In the genomic region with DNA sequence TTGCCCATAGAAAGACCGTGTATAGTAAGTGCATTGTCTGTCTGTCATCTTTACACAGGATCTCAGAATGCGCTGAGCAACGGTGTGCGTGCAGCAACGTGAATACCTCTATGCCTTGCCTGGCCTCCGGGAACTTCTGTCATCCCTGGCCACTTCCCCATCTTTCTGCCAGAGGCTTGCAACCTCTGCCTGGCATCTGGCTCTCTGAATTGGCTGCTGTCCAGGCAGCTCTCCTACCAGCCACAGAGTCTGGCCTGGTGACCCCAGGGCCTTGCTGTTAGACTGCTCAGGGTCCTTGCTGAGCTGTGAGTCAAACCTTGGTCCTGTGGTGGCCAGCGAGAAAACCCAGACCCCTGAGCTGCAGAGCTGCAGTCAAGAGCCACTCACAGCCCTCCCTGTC, we compare ENCODE assay signal across 12 mouse cellular contexts. TPM values are rescaled to one million over a fixed set of nuclear protein-coding genes. Genes with fewer than 3 reads are reported as not detected.
A peak's percentile ranks its signal among the peaks of the same experiment; 100 is the strongest.
DNase-seq lines count a peak whose midpoint lies in the region; ATAC-seq and TF ChIP-seq lines count a peak whose summit lies in the region.
"Had no signal": no experiment of that assay in that cellular context is flagged by ENCODE, and none has a peak within 500 bp of the region (broad histone marks: within the 10 kb centered on the region; RNA-seq: fewer than 3 reads in every experiment).

No protein-coding gene starts in this region.

- peak; percentile 29; the same call in 1 of the 2 replicates for ATAC-seq in common myeloid progenitor, adult 5-6 weeks (replicated peaks; ENCODE audit: low read depth, poor library complexity, severe bottlenecking)
- ATAC-seq in stomach, embryonic 16.5 days (ENCODE audit: insufficient read depth, low FRiP score), result no peak
- ATAC-seq in intestine, postnatal 0 days, result no peak

- H3K36me3 ChIP-seq in stomach, embryonic 16.5 days (ENCODE audit: control insufficient read depth, insufficient read depth, low read length), result no peaks in the 10 kb centered on the region
- H3K36me3 ChIP-seq in intestine, postnatal 0 days (ENCODE audit: control insufficient read depth, insufficient read depth), result no peaks in the 10 kb centered on the region
- H3K36me3 ChIP-seq: embryonic facial prominence, embryonic 15.5 days; neural tube, embryonic 15.5 days had no signal

- peak overlapping the region; percentile 37 for H3K9ac ChIP-seq in stomach, embryonic 16.5 days (ENCODE audit: low read length)
- H3K9ac ChIP-seq in intestine, postnatal 0 days (ENCODE audit: low read depth, low read length), result no peak overlapping the region
- H3K9ac ChIP-seq: embryonic facial prominence, embryonic 15.5 days; neural tube, embryonic 15.5 days had no signal

- no peak overlapping the region for H3K4me2 ChIP-seq in stomach, embryonic 16.5 days (ENCODE audit: low read depth, low read length)
- no peak overlapping the region for H3K4me2 ChIP-seq in intestine, postnatal 0 days (replicated peaks; ENCODE audit: low read depth)
- H3K4me2 ChIP-seq: embryonic facial prominence, embryonic 15.5 days; neural tube, embryonic 15.5 days had no signal

- H3K27ac ChIP-seq in stomach, embryonic 16.5 days (ENCODE audit: low read length), result no peak overlapping the region
- H3K27ac ChIP-seq in intestine, postnatal 0 days (ENCODE audit: low read depth, low read length), result no peak overlapping the region
- H3K27ac ChIP-seq: embryonic facial prominence, embryonic 15.5 days; neural tube, embryonic 15.5 days had no signal

- H3K27me3 ChIP-seq in stomach, embryonic 16.5 days (ENCODE audit: control insufficient read depth, insufficient read depth, low read length), result no peaks in the 10 kb centered on the region
- H3K27me3 ChIP-seq in intestine, postnatal 0 days (replicated peaks; ENCODE audit: control insufficient read depth, insufficient read depth, low read length), result no peaks in the 10 kb centered on the region
- H3K27me3 ChIP-seq: embryonic facial prominence, embryonic 15.5 days; neural tube, embryonic 15.5 days had no signal

- peaks cover 42% of the 10 kb centered on the region for H3K4me1 ChIP-seq in stomach, embryonic 16.5 days (ENCODE audit: control insufficient read depth, insufficient read depth, low read length)
- H3K4me1 ChIP-seq in intestine, postnatal 0 days (replicated peaks; ENCODE audit: control insufficient read depth, insufficient read depth, low read length), result 0 out of 2 replicates have a peak, but pooled peaks cover 14% of the 10 kb centered on the region

- peak; percentile 95 for DNase-seq in heart, adult 11 months
- no peak for DNase-seq in heart, adult 8-10 months (ENCODE audit: low spot score)
- DNase-seq in ovary, postnatal 10 days (ENCODE audit: low spot score), result peak; percentile 8
- no peak for DNase-seq in ovary, postnatal 14 days (ENCODE audit: low spot score)
- no peak for DNase-seq in embryo, embryonic 11 days
- DNase-seq: lung, adult 2 months; midbrain, embryonic 14.5 days had no signal

- WGBS in stomach, embryonic 16.5 days, result 58% methylated on average over 7 of the region's 7 CpGs
- 75% methylated on average over 7 of the region's 7 CpGs for WGBS in intestine, postnatal 0 days

- no peak overlapping the region for H3K4me3 ChIP-seq in stomach, embryonic 16.5 days (replicated peaks; ENCODE audit: low read length)
- no peak overlapping the region for H3K4me3 ChIP-seq in intestine, postnatal 0 days (ENCODE audit: low read depth, low read length)
- H3K4me3 ChIP-seq: embryonic facial prominence, embryonic 15.5 days; neural tube, embryonic 15.5 days had no signal

- no peaks in the 10 kb centered on the region for H3K9me3 ChIP-seq in stomach, embryonic 16.5 days (replicated peaks; ENCODE audit: control insufficient read depth, low read length)
- no peaks in the 10 kb centered on the region for H3K9me3 ChIP-seq in intestine, postnatal 0 days (ENCODE audit: control insufficient read depth)
- H3K9me3 ChIP-seq: embryonic facial prominence, embryonic 15.5 days; neural tube, embryonic 15.5 days had no signal

- TF ChIP-seq CTCF in intestine, postnatal 0 days (IDR thresholded peaks at IDR 0.05; ENCODE audit: low read depth), result no peak

RNA-seq across cellular contexts. Expression of a gene that starts 11.7 kb away (rescaled TPM):
- 1 to 10 TPM; 3.8 to 6.2 (median 4.7) TPM for total RNA-seq in heart, adult 8-10 months (2022)
- total RNA-seq in common myeloid progenitor, adult 5-6 weeks (2017), result 8.3 and 10.4 TPM in 2 replicates
- polyA plus RNA-seq in stomach, embryonic 16.5 days (2015; fragmentation: Nextera tagmentation; extraction: Ambion mirVana), result 16.1 and 17.4 TPM in 2 replicates
- polyA plus RNA-seq in intestine, postnatal 0 days (2015; fragmentation: Nextera tagmentation; extraction: Ambion mirVana), result 15.7 and 15.9 TPM in 2 replicates

RNA-seq across cellular contexts. Expression of a gene that starts 27.9 kb away (rescaled TPM):
- total RNA-seq in heart, adult 8-10 months (2022), result 10 to 100 TPM; 16.4 to 20.6 (median 19.2) TPM
- total RNA-seq in common myeloid progenitor, adult 5-6 weeks (2017), result 6.8 and 11.7 TPM in 2 replicates
- 32.1 and 37.1 TPM in 2 replicates for polyA plus RNA-seq in stomach, embryonic 16.5 days (2015; fragmentation: Nextera tagmentation; extraction: Ambion mirVana)
- polyA plus RNA-seq in intestine, postnatal 0 days (2015; fragmentation: Nextera tagmentation; extraction: Ambion mirVana), result 23.1 and 24.0 TPM in 2 replicates

Comparison
In these comparisons a context has a peak if more than half of its experiments do, and no peak if none do; other contexts are left out.
1. DNase-seq: peak in heart, adult 11 months (single experiment) and ovary, postnatal 10 days (single experiment); none in heart, adult 8-10 months (single experiment), ovary, postnatal 14 days (single experiment) and embryo, embryonic 11 days (single experiment).